Mouse (Mus musculus) brown adipose tissue, adult 24 weeks (tissue): ENCODE results near the gene Nudt16l1. TPM values are rescaled to one million over a fixed set of nuclear protein-coding genes. Genes with fewer than 3 reads are reported as not detected.

Experiments
- H3K27ac ChIP-seq: fragments of 200-500 bp; replicated peaks from 2 replicates; pipeline ENCODE4 v1.5.1; 2012; ENCODE audit warnings: low read depth, mild to moderate bottlenecking, low read length
- H3K4me1 ChIP-seq: fragments of 200-500 bp; 2 replicates; pipeline ENCODE4 v1.6.1; 2012; ENCODE audit warnings: low read length, mixed read lengths; ENCODE audit not compliant: control insufficient read depth, insufficient read depth, insufficient read length
- H3K4me3 ChIP-seq: fragments of 200-500 bp; 2 replicates; pipeline ENCODE4 v1.5.1; 2012; ENCODE audit warnings: low read depth, mild to moderate bottlenecking, low read length, moderate library complexity; ENCODE audit not compliant: insufficient read depth
- polyA plus RNA-seq: library from polyadenylated mRNA; stranded (reverse); fragments of >200 nt; gene quantifications from 2 replicates; pipeline ENCODE4 v1.2.4, GENCODE M21; 2012; ENCODE audit not compliant: missing spikeins, insufficient read depth, insufficient read length

Gene Nudt16l1
- polyA plus RNA-seq, 1 experiment: 34.4 TPM

DNA sequence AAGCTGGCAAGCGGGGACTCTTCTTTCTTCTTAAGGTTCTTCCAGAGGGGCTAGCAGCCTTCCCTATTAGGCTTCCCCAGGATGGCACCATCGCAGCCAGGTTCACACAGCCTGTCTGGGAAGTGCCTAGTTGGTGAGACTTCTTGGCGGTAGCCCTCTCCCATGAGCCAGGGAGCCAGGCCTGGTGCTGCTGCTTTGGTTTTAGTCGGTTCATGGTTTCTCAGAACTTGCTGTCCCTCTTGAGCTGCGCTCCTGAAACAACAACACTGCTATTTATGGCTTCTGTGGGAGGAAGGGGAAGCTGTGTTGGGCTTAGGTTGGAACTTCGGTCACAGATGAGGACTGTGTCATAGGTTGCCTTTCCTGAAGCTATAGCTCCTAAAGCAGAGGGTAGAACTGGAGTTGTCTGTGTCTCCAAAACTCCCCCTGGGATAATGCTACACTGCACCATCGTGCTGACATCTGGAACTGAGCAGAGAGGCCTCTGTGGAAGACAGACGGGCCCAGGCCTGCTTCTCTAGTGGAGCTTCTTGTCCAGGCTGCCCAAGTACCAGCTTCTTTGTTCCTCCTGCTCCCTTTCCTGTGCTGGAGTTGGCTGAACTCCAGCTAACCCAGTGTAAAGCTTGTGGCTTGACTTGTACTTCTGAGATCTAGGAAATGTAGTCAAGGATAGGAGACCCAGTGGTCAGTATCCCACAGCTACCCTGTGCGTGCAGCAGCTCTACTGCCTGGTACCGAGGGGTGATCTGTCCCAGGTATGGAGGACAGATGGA is 2.4 kb upstream of the Nudt16l1 start:
- Histone ChIP-seq H3K4me1 (peaks cover 23% of the 10 kb centered on the region), H3K27ac (peak overlapping the region; percentile 72), H3K4me3 (no peak overlapping the region)

DNA sequence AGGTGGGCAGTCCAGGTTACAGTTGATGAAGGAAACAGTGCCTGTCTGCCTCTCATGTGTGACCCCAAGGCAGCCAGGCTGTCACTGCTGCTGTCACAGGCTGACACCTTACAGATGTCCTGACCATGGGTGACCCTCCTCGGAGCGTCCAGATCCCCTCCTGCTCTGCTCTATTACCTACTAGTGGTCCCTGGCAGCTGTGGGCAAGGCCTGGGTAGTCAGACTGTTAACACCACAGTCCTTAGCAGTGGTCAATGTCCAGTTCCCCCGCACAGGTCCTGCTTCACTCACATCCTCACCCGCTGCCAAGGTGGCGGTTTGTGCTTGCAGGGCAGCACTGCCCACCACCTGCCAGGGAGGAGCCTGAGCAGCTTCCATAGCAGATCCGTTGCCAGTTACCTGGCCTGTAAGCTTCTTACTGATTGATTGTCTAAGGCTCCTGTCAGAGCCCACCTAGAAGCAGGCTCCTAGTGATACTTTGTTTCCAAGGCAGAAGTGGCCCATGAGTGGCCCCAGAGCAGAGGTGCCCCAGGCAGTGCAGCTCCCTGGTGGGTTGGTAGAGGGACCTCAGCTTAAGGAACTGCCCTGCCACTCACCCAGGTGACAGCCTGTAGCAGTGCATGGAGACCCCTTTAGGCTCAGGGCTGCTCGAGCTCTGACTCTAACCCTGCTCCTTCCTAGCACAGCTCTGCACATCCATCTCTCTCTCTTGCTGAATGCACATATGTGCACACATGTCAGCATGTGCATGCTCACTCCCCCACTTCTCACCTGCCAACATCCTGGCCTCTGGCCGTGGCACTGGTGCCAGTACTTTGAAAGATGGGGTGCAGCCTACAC is 990 bp upstream of the Nudt16l1 start:
- Histone ChIP-seq H3K4me3 (no peak overlapping the region), H3K27ac (no peak overlapping the region), H3K4me1 (peaks cover 17% of the 10 kb centered on the region)

DNA sequence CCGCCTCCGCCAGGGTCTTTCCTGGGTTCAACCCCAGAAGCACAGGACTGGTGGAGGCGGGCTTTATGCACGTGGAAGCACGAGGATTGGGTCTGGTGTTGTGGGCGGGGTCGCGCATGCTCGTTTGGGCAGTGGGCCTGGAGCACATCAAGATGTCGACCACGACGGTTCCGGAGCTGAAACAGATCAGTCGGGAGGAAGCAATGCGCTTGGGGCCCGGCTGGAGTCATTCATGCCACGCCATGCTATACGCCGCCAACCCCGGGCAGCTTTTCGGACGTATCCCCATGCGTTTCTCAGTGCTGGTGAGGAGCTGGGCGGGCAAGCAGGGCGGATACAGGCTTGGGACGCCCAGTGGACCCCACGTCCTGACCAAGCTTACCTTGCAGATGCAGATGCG is 428 bp downstream of the Nudt16l1 start:
- H3K27ac ChIP-seq: peak overlapping the region; percentile 49
- peak overlapping the region; percentile 88 for H3K4me3 ChIP-seq

DNA sequence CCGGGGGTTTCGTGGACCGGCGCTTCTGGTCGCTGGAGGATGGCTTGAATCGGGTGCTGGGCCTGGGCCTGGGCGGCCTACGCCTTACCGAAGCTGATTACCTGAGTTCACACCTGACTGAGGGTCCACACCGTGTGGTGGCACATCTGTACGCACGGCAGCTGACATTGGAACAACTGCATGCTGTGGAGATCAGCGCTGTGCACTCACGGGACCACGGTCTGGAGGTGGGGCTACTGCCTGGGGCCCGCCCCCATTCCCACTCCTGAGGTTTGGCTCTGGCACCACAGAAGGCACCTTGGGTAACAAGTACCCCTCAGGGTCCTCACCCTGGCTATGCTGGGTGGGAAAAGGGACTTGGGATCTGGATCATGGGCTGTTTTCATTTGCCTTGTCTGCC is 851 bp downstream of the Nudt16l1 start:
- peaks cover 17% of the 10 kb centered on the region for H3K4me1 ChIP-seq
- peak overlapping the region; percentile 49 for H3K27ac ChIP-seq
- peak overlapping the region; percentile 88 for H3K4me3 ChIP-seq

More for the DNA sequence above, 428 bp downstream of the Nudt16l1 start:
- peaks cover 17% of the 10 kb centered on the region for H3K4me1 ChIP-seq

DNA sequence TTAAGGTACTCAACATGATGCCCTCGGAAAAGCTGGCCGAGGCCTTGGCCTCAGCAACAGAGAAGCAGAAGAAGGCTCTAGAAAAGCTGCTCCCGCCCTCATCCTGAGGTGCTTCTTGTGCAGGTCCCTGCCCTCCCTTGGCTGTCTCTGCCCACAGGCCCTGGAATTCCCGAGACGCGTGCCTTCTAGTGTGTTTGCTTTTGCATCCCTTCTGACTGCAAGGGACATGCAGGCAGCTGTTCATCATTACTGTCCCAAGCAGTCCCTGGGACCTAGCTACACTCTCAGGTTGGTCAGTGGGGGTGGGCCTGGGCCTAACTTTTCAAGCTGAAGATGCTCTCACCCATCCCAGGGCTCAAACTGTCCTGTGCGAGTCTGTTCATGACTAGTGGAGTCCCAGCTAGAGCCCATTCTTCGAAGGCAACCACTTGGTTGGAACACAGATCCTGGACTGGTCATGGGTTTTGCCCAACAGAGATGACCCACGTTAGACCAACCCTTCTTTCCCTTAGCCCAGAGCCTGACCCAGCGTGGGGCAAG is 1.8 kb downstream of the Nudt16l1 start:
- H3K27ac ChIP-seq: peak overlapping the region; percentile 53; the same call in 1 of the 2 replicates
- peaks cover 15% of the 10 kb centered on the region for H3K4me1 ChIP-seq
- H3K4me3 ChIP-seq: peak overlapping the region; percentile 88; the same call in 1 of the 2 replicates

DNA sequence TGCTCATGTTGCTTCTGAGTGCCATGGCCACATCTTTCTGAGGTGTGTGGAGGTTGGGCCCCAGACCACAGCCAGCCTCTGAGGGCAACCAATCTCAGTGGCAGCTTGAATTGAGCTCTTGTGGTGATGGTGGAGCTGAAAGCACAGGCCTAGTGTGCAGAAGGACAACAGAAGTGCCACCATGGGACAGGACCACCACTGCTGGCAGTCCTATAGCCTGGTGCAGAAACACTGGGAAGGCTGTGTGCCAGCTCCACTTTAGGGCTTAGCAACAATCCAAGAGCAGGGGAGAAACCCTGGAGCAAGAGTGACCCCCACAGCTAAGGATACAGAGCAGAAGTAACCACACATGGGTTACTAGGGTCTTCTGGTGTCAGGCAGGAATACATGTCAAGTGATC is 2.5 kb downstream of the Nudt16l1 start:
- Histone ChIP-seq H3K4me3 (no peak overlapping the region), H3K27ac (no peak overlapping the region), H3K4me1 (peaks cover 11% of the 10 kb centered on the region)

DNA sequence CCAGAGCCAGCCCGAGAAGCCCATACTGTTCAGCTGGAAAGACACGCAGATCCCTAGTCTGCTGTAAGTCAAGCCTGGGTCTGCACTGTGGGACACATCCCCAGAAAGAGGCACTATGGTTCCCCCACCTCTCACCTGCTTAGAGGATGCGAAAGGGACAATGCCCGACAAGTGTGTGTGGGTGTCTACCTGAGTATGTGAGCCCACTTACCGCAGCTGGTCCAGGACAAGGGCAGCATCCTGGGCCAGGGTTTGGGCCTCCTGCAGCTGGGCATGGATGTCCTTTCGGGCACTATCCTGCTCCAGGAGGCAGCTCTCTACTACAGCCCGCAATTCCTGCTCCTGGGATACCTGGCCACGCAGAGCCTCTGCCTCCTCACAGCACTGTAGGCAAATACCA is 4.3 kb downstream of the Nudt16l1 start:
- no peak overlapping the region for H3K4me3 ChIP-seq
- no peak overlapping the region for H3K27ac ChIP-seq
- H3K4me1 ChIP-seq: peaks cover 11% of the 10 kb centered on the region; the same call in 1 of the 2 replicates

DNA sequence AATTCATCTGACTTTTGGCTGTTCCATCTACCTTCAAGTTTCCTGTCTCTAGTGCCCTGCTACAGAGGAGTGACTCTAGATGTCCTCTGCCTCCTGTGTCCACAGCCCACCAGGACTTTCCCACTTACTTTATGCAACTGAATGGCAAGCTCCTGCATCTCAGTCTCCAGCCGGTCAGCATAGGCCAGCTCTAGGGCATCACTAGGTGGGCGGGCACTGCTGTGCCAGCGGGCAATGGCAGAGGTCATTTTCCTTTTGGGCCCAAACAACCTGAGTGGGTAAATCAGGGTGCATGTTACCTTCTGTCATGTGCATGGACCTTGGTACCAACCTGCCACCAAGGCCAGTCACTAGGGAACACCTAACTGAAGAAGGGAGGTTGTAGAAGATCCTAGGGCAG is 4.9 kb downstream of the Nudt16l1 start:
- H3K4me3 ChIP-seq: no peak overlapping the region
- H3K27ac ChIP-seq: no peak overlapping the region
- H3K4me1 ChIP-seq: peaks cover 10% of the 10 kb centered on the region; the same call in 1 of the 2 replicates

DNA sequence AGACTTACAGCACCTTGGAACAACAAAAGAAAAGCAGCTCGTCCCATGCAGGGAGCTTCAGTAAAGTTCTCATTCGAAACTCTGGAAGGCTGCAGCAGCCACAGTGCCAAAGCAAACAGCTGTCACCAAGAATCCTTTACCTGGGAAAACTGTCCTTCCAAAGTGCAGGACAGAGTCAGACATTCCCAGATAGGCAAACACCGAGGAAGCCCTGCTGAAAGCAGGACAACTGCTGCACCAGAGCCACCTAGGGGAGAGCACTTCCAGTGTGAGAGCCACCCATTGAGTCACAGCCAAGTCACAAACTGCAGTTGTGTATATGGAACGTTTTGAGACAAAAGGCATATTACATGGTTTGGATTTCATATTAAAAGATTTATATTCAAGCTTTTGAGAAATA is 6.9 kb downstream of the Nudt16l1 start:
- H3K4me1 ChIP-seq: peaks cover under 1% of the 10 kb centered on the region; the same call in 1 of the 2 replicates

DNA sequence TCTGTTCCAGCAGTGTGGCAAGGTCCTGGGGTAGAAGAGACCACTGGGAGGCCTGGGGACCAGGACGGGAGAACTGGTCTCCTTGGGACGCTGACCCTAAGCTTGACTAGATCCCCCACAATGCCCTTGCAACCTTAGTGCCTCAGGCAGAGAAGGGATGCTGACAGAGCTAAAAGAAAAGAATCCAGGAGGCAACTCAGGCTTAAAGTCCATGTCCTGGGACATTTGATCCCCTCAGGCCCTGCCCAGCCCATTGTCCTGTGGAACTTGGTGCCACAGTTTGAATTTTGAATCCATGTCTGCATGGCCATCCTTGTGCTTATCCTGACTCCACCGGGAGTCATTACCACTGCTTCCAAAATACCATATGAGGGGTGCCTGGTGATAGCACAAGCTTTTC is 7.6 kb downstream of the Nudt16l1 start:
- no peaks in the 10 kb centered on the region for H3K4me1 ChIP-seq
- H3K27ac ChIP-seq: no peak overlapping the region
- no peak overlapping the region for H3K4me3 ChIP-seq

More for the DNA sequence above, 6.9 kb downstream of the Nudt16l1 start:
- Histone ChIP-seq H3K4me3 (no peak overlapping the region), H3K27ac (no peak overlapping the region)

DNA sequence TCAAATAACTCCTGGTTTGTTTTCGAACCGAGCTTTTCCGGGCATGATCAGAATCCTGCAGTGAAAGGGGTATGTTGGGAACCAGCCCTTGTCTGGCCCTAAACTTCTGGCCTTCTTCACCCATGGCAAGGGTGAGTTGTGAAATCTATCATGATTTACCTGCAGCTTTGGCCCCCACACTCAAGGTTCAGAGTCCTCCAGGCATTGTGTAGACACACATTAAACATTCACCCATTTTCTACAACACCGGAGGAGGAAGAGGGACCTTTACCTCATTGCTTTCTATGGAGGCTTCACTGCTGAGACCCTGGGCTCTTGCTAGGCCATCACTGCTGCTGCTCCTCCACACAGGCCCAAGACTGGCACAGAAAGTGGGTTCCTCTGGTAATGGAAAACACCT is 8.8 kb downstream of the Nudt16l1 start:
- Histone ChIP-seq H3K27ac (no peak overlapping the region), H3K4me1 (no peaks in the 10 kb centered on the region), H3K4me3 (no peak overlapping the region)

DNA sequence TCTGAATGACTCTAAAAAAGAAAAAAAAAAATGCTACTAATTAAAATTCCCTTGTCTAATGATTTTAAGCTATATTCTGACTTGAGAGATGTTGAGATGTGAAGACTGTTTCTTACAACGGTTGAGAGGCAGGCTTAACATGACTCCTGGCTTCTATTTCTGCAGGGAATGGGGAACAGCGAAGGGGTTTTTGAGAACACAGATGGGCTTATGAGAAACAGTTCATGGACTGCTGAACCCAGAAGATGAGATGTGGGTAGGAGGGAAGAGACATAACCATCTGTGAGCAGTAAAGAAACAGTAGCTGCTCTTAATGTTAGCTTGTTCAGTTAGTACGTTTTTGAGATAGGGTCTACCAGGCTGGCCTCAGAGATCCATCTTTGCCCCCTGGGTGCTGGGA is 18.0 kb downstream of the Nudt16l1 start:
- Histone ChIP-seq H3K4me1 (no peaks in the 10 kb centered on the region), H3K27ac (no peak overlapping the region), H3K4me3 (no peak overlapping the region)

DNA sequence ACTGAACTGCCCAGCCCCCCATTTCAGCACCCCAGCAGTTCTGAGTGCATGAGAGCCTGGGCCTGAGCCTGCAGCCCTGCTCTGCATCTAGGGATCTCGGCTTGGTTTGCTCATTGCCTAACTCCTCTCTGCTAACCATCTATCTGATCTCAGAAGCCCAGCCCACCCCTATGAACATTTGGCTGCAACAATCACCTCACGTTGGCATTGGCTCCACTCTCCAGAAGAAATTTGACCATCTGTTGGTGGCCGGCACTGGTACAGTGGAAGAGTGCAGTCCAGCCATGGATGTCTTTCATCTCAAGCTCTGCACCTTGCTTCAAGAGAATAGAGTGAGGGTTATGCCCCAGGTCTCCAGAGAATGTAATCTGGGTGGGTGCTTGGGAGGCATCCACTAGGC is 18.9 kb downstream of the Nudt16l1 start:
- H3K4me1 ChIP-seq: no peaks in the 10 kb centered on the region; the same call in 1 of the 2 replicates
- H3K4me3 ChIP-seq: no peak overlapping the region

DNA sequence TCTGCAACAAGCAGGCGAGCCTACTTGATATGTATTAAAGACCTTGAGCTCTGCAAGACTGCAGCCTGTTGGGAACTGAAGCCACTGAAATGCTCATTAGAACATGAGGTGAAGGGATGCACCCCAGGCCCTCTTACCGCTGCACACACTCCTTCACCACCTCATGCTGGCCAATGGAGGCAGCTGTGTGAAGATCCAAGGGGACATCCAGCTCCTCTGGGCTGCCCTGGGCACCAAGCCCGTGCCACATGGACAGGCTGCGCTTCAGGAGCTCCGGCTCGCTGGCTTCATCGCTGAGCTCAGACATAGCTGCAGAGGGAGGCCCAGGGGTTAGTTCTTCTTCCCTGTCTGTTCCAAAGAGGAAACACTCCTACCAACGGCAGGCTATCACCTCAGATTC is 21.7 kb downstream of the Nudt16l1 start:
- H3K27ac ChIP-seq: no peak overlapping the region
- H3K4me3 ChIP-seq: no peak overlapping the region
- peaks cover 4% of the 10 kb centered on the region for H3K4me1 ChIP-seq

More for the DNA sequence above, 18.9 kb downstream of the Nudt16l1 start:
- H3K27ac ChIP-seq: no peak overlapping the region

DNA sequence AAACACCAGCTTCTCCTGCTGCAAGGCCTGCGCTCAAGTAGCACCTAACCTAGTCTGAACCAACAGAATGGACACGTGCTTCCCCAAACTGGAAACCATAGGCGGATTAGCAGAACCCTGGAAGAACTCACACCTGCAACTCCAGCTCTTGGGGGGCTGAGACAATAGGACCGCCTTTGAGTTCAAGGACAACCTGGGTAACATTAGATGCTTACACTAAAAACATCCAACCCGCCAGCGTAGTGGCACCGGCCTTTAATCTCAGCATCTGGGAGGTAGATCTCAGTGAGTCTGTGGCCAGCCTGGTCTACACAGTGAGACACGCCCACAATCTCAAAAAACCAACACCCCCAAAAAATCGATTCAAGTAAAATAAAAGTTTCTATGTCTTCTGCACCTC is 24.8 kb downstream of the Nudt16l1 start:
- H3K4me1 ChIP-seq: peaks cover 4% of the 10 kb centered on the region
- peak overlapping the region; percentile 69 for H3K4me3 ChIP-seq
- H3K27ac ChIP-seq: no peak overlapping the region
